Mouse (Mus musculus): ENCODE data around the gene Hoxa13. TPM values are rescaled to one million over a fixed set of nuclear protein-coding genes. Genes with fewer than 3 reads are reported as not detected.

Gene Hoxa13
- polyA plus RNA-seq, 1 experiment from 2014 or later = 0.15 TPM

DNA sequence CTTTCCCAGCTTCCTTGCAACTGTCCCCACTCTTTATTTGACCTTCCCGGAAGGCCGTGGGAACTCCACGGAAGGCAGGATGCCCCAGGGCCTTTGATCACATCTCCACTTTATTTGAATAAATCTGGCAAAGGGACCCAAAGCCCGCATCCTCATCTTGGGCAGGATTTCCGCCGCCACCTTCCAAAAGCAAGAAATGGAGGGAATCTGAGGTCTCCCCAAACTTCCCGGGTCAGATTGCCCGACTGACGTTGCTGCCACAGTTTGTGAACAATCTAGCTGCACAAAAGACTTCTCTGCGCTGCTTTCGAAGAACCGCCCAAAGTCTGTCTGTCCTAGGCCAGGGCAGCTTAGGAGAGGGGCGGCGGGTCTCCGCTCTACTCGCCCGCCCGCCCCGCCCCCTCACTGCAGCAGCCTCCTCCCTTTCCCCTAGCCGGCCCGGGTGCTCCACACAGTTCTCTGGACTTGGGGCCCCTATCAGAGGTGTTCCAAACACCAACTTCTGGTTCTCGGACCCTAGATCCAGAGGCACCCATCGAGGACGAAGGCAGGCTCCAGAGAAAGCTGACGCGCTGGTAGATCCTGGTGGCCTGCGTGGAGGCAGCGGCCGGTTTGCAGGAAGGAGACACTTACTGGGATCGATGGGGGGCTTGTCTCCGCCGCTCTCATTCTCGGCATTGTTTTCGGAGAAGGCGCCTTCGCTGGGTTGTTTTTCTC lies 35.6 kb downstream of the Hoxa13 start:
- no peak for DNase-seq (ENCODE audit: low spot score)
- Histone ChIP-seq H3K9ac (ENCODE audit: low read depth, low read length) (no peak overlapping the region), H3K4me1 (replicated peaks; ENCODE audit: control insufficient read depth, insufficient read depth, low read length) (no peaks in the 10 kb centered on the region), H3K4me3 (ENCODE audit: low read depth, low read length) (peak overlapping the region; percentile 32), H3K27me3 (replicated peaks; ENCODE audit: control insufficient read depth, insufficient read depth, low read length) (peaks cover 99% of the 10 kb centered on the region), H3K36me3 (ENCODE audit: control insufficient read depth, insufficient read depth, low read length) (no peaks in the 10 kb centered on the region), H3K27ac (ENCODE audit: low read depth, low read length) (no peak overlapping the region), H3K4me2 (peak overlapping the region; percentile 39), H3K9me3 (ENCODE audit: control insufficient read depth, low read length) (no peaks in the 10 kb centered on the region)
- ATAC-seq (replicated peaks; ENCODE audit: low FRiP score) = no peak
- 3% methylated on average over 31 of the region's 36 CpGs for WGBS

DNA sequence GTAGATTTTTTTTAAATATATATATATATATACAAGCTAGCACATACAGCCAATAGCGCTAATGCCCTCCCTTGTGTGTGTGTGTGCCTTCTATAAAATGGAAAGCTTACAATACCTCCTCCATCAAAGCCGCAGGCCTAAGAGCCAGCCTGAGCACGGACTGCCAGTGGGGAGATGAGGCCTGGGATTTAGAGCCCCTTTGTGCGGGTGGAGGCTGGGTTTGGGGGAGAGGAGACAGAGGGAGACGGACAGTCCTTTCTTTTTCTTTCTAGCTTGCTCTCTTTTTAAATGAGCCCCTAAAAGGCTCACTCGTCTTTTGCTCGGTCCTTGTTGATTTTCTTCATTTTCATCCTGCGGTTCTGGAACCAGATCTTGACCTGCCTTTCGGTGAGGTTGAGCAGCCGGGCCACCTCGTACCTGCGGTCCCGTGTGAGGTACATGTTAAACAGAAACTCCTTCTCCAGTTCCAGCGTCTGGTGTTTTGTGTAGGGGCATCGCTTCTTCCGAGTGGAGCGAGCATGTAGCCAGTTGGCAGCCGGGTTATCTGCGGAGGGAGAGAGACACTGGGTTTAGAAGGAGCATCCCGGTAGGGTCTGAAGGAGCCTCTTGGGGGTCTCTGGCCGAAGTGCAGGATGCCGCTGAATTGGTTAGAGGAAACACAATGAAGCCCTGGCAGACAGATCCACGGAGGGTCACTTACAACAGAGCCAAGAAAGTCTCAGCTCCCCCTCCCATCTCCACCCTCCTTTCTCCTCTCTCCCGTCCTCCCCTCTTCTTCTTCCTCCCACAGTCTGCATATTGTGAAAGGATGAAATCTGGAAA lies 36.5 kb downstream of the Hoxa13 start:
- Histone ChIP-seq H3K9ac (ENCODE audit: low read depth, low read length) (0 out of 2 replicates have a peak overlapping the region, but pooled peaks have one; percentile 13), H3K4me2 (peak overlapping the region; percentile 20), H3K27me3 (replicated peaks; ENCODE audit: control insufficient read depth, insufficient read depth, low read length) (peaks cover 99% of the 10 kb centered on the region), H3K36me3 (ENCODE audit: control insufficient read depth, insufficient read depth, low read length) (no peaks in the 10 kb centered on the region), H3K27ac (ENCODE audit: low read depth, low read length) (no peak overlapping the region), H3K9me3 (ENCODE audit: control insufficient read depth, low read length) (no peaks in the 10 kb centered on the region), H3K4me1 (replicated peaks; ENCODE audit: control insufficient read depth, insufficient read depth, low read length) (no peaks in the 10 kb centered on the region), H3K4me3 (ENCODE audit: low read depth, low read length) (0 out of 2 replicates have a peak overlapping the region, but pooled peaks have one; percentile 18)
- DNase-seq (ENCODE audit: low spot score) = no peak
- ATAC-seq (replicated peaks; ENCODE audit: low FRiP score) = no peak
- 5% methylated on average over 24 of the region's 24 CpGs for WGBS

DNA sequence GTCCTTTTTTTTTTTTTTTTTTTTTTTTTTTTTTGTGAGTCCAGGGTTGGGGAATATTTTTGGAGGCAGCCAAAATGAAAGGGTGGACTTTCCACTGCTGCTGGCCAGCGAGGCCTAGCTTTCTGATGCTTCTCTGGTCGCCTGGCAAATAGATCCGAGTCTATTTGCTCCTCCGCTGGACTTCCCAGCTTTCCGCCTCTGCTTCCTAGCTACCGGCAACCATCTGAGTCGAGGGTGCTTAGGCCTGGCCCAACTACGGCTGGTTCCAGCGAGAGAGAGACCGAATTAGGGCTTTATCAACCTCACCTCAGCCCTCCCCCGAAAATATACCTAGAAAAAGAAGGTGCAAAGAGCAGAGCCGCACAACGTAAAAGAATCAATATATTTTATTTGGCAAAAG lies 38.0 kb downstream of the Hoxa13 start:
- Histone ChIP-seq H3K4me1 (replicated peaks; ENCODE audit: control insufficient read depth, insufficient read depth, low read length) (no peaks in the 10 kb centered on the region), H3K9ac (ENCODE audit: low read depth, low read length) (no peak overlapping the region), H3K9me3 (ENCODE audit: control insufficient read depth, low read length) (no peaks in the 10 kb centered on the region), H3K4me2 (no peak overlapping the region), H3K27me3 (replicated peaks; ENCODE audit: control insufficient read depth, insufficient read depth, low read length) (peaks cover 100% of the 10 kb centered on the region), H3K27ac (ENCODE audit: low read depth, low read length) (no peak overlapping the region), H3K36me3 (ENCODE audit: control insufficient read depth, insufficient read depth, low read length) (no peaks in the 10 kb centered on the region), H3K4me3 (ENCODE audit: low read depth, low read length) (no peak overlapping the region)
- DNase-seq (ENCODE audit: low spot score) (no peak), ATAC-seq (replicated peaks; ENCODE audit: low FRiP score) (no peak)
- WGBS = 21% methylated on average over 13 of the region's 13 CpGs

DNA sequence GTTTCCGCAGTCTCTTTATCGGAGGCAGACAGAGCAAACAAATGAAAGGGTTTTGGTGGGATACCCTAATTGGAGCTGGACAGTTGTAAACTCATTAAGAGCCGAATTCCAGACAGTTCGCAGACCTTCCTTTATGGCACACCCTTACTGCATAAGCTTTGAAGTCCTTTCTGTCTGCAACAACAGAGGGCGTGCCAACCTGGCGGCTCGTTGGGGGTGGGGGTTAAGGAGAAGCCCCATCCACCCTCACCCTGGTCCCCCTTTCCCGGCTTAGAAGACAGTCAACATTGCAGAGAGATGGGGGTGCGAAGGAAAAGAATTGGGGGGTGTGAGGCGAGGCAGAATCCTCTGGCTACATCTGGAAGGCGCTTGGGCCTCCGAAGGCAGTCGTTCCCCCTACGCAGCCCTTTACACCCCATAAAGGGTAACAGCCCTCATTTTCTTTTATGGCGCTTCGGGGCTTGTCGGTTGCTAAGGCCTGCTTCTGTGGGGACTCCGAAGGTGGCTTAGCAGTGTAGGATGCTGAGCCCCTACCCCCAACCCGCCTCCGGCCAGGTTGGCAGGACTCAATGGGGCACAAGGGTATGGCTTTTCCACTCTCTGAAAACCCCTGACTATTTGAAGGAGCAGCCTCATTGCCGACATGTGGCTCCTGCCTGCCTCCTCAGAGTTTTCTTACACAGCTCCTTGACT lies 38.5 kb downstream of the Hoxa13 start:
- Histone ChIP-seq H3K4me2 (peak overlapping the region; percentile 84), H3K4me1 (replicated peaks; ENCODE audit: control insufficient read depth, insufficient read depth, low read length) (no peaks in the 10 kb centered on the region), H3K27ac (ENCODE audit: low read depth, low read length) (no peak overlapping the region), H3K27me3 (replicated peaks; ENCODE audit: control insufficient read depth, insufficient read depth, low read length) (peaks cover 100% of the 10 kb centered on the region), H3K4me3 (ENCODE audit: low read depth, low read length) (peak overlapping the region; percentile 53; the same call in 1 of the 2 replicates), H3K9me3 (ENCODE audit: control insufficient read depth, low read length) (no peaks in the 10 kb centered on the region), H3K9ac (ENCODE audit: low read depth, low read length) (no peak overlapping the region), H3K36me3 (ENCODE audit: control insufficient read depth, insufficient read depth, low read length) (no peaks in the 10 kb centered on the region)
- ATAC-seq (replicated peaks; ENCODE audit: low FRiP score) = no peak
- DNase-seq (ENCODE audit: low spot score) = no peak
- WGBS = 12% methylated on average over 21 of the region's 21 CpGs

DNA sequence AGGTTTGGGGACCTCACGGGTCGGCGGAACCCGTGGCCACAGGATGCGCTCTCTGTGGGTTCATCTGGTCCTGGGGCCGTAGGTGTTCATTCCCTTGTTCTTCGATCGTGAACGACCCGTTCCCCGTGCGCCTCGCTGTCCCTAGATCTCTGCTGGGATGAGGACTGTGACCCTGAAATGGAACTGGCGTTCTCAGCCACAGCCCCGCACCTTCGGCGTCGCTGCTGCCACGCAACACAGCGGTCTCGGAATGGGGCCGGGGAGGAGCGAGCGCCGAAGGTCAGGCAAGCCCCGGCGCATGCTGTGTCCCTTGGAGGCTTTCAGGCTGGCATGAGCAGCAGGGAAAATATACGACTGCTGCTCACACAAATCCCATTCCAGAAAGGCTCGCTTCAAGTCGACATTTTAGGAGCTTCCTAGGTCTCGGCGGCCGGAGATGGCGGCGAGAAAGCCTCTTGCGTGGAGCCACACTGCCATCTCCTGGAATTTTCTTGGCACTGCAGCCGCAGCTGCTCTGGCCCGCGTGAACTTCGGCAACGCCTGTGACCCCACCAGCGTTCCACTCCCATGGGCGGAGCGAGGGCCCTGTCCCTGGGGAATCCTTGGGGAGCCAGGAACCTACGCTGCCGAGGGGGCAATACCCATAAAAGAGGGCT lies 39.2 kb downstream of the Hoxa13 start, which contains the start of gene Hoxa7:
TSS of gene Hoxa7 (minus strand) at position 518 of the 656 bp plus-strand sequence.
- Histone ChIP-seq H3K36me3 (ENCODE audit: control insufficient read depth, insufficient read depth, low read length) (no peaks in the 10 kb centered on the region), H3K27me3 (replicated peaks; ENCODE audit: control insufficient read depth, insufficient read depth, low read length) (peaks cover 100% of the 10 kb centered on the region), H3K9ac (ENCODE audit: low read depth, low read length) (0 out of 2 replicates have a peak within 1 kb of the TSS, but pooled peaks have one; percentile 13), H3K4me3 (ENCODE audit: low read depth, low read length) (peak within 1 kb of the TSS; percentile 53), H3K4me2 (peak within 1 kb of the TSS; percentile 84), H3K4me1 (replicated peaks; ENCODE audit: control insufficient read depth, insufficient read depth, low read length) (no peaks in the 10 kb centered on the region), H3K9me3 (ENCODE audit: control insufficient read depth, low read length) (no peaks in the 10 kb centered on the region), H3K27ac (ENCODE audit: low read depth, low read length) (no peak within 1 kb of the TSS)
- 2% methylated on average over 46 of the region's 46 CpGs for whole genome bisulfite sequencing
- DNase-seq (ENCODE audit: low spot score) (peak; percentile 85), ATAC-seq (replicated peaks; ENCODE audit: low FRiP score) (0 out of 2 replicates have a peak, but pooled peaks have one; percentile 26)

DNA sequence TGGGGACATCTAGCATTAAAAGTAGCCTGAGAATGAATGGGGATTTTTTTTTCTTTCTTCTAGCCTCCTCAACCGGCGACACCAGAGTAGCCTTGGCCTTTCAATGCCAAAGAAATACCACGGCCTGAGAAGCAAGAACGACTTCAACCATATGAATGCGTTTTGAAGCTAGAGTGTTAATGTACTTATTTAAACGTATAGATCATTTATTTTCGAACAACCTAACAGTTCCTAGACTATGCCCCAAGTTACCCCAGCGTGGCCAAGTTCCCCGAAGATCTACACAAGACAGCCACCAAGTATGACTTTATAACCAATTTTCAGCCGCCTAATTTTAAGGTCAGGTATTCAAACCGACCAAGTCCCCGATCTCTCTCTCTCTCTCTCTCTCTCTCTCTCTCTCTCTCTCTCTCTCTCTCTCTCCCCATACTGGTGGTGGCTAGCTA lies 39.8 kb downstream of the Hoxa13 start:
- H3K9ac ChIP-seq (ENCODE audit: low read depth, low read length) = no peak overlapping the region
- no peaks in the 10 kb centered on the region for H3K9me3 ChIP-seq (ENCODE audit: control insufficient read depth, low read length)
- no peak for DNase-seq (ENCODE audit: low spot score)
- peak overlapping the region; percentile 84 for H3K4me2 ChIP-seq
- H3K36me3 ChIP-seq (ENCODE audit: control insufficient read depth, insufficient read depth, low read length) = no peaks in the 10 kb centered on the region
- WGBS = 9% methylated on average over 12 of the region's 12 CpGs
- peaks cover 100% of the 10 kb centered on the region for H3K27me3 ChIP-seq (replicated peaks; ENCODE audit: control insufficient read depth, insufficient read depth, low read length)
- H3K4me3 ChIP-seq (ENCODE audit: low read depth, low read length) = peak overlapping the region; percentile 53
- no peaks in the 10 kb centered on the region for H3K4me1 ChIP-seq (replicated peaks; ENCODE audit: control insufficient read depth, insufficient read depth, low read length)
- no peak overlapping the region for H3K27ac ChIP-seq (ENCODE audit: low read depth, low read length)
- ATAC-seq (replicated peaks; ENCODE audit: low FRiP score) = no peak

DNA sequence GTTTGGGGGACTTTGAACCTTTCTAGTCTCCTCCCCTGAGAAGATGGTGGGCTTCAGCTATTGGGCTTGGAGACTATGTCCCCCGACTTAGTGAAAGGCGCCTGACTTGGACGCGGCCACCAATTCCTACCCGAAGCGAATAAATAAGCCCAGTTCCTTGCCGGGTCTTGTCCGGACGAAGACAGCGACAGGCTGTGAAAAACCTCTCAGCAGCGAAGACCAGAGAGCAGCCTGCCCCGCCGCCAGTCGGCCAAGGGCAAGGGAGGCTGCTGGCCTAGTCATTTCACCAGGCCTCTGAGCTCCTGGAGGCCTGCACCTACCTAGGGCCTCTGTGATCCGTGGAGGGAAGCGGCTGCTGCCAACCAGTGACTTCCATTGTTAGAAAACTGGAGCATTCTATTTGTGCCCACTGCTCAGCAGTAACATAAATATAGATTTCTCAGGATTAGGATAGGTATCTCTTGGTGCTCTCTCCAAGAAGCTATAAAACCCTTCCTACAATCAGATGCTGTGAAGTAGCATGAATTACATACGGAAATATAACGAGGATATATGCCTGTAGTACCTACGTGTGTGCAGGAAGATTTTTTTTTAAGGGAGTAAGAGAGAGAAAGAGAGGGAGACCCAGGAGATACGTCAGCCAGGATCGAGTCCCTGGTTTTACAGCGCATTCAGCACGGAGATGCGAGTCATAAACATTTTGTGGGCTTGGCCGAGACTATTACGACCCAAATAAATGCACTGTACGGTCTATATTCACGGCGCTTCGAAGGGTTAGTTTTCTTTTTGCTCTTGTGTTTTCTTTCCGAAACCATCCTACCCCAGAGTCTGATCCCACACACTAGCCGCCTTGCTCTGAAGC lies 40.4 kb downstream of the Hoxa13 start:
- H3K27ac ChIP-seq (ENCODE audit: low read depth, low read length) = no peak overlapping the region
- DNase-seq (ENCODE audit: low spot score) = no peak
- no peak overlapping the region for H3K9ac ChIP-seq (ENCODE audit: low read depth, low read length)
- H3K4me1 ChIP-seq (replicated peaks; ENCODE audit: control insufficient read depth, insufficient read depth, low read length) = no peaks in the 10 kb centered on the region
- WGBS = 22% methylated on average over 32 of the region's 32 CpGs
- H3K27me3 ChIP-seq (replicated peaks; ENCODE audit: control insufficient read depth, insufficient read depth, low read length) = peaks cover 100% of the 10 kb centered on the region
- H3K4me2 ChIP-seq = no peak overlapping the region
- H3K36me3 ChIP-seq (ENCODE audit: control insufficient read depth, insufficient read depth, low read length) = no peaks in the 10 kb centered on the region
- ATAC-seq (replicated peaks; ENCODE audit: low FRiP score) = no peak
- no peak overlapping the region for H3K4me3 ChIP-seq (ENCODE audit: low read depth, low read length)
- H3K9me3 ChIP-seq (ENCODE audit: control insufficient read depth, low read length) = no peaks in the 10 kb centered on the region

Data from liver, embryonic 11.5 days (tissue).